Mouse (Mus musculus) liver (tissue): ENCODE measurements around the gene Irgq.
"Not testable (repeated sequence)": the region's sequence is repeated elsewhere in the genome, so short reads cannot be mapped to it uniquely, and the experiment has no call there.

Experiments
- DNase-seq: peaks from one replicate; pipeline ENCODE4 v3.0.0-alpha.2; 2020; ENCODE audit warnings: mixed read lengths

Irgq gene

GRCm38 (mm10) chr7:24530062-24530931 lies at the start of gene Irgq:
TSS of gene Irgq (plus strand) at chr7:24530689.
- DNase-seq: peak; percentile 97

GRCm38 (mm10) chr7:24480986-24481473 lies 49.5 kb upstream of the Irgq start:
- no peak for DNase-seq

- DNase-seq: peak; percentile 84
These were observed 48.8 kb upstream of the Irgq start, which contains the start of gene Cadm4 for GRCm38 (mm10) chr7:24481474-24482207. TSS of gene Cadm4 (plus strand) at chr7:24482023.

- no peak for DNase-seq
These were observed 48.1 kb upstream of the Irgq start for GRCm38 (mm10) chr7:24482208-24483020.

- not testable (repeated sequence) for DNase-seq
These were observed 47.2 kb upstream of the Irgq start for GRCm38 (mm10) chr7:24483291-24483690.

- DNase-seq: no peak
These were observed 45.0 kb upstream of the Irgq start for GRCm38 (mm10) chr7:24485481-24485880.

GRCm38 (mm10) chr7:24486654-24487130 lies 43.8 kb upstream of the Irgq start:
- no peak for DNase-seq

GRCm38 (mm10) chr7:24487403-24487802 lies 43.1 kb upstream of the Irgq start:
- DNase-seq: no peak

- no peak for DNase-seq
These were observed 42.2 kb upstream of the Irgq start for GRCm38 (mm10) chr7:24488303-24488702.

- DNase-seq: peak; percentile 25
These were observed 30.5 kb upstream of the Irgq start for GRCm38 (mm10) chr7:24499856-24500577.

- peak; percentile 58 for DNase-seq
These were observed 29.6 kb upstream of the Irgq start for GRCm38 (mm10) chr7:24500929-24501328.

GRCm38 (mm10) chr7:24501492-24501891 lies 29.0 kb upstream of the Irgq start:
- DNase-seq: peak; percentile 49

- DNase-seq: no peak
These were observed 26.5 kb upstream of the Irgq start for GRCm38 (mm10) chr7:24504004-24504403.

GRCm38 (mm10) chr7:24504868-24505267 lies 25.6 kb upstream of the Irgq start:
- no peak for DNase-seq

- DNase-seq: no peak
These were observed 24.9 kb upstream of the Irgq start for GRCm38 (mm10) chr7:24505447-24506064.

GRCm38 (mm10) chr7:24506065-24506459 lies 24.4 kb upstream of the Irgq start:
- no peak for DNase-seq

- DNase-seq: no peak
These were observed 24.0 kb upstream of the Irgq start for GRCm38 (mm10) chr7:24506476-24506837.

GRCm38 (mm10) chr7:24506838-24507725 lies 23.4 kb upstream of the Irgq start, which contains the start of gene Zfp428:
TSS of gene Zfp428 (plus strand) at chr7:24507006.
- DNase-seq: peak; percentile 87

- peak; percentile 14 for DNase-seq
These were observed 22.8 kb upstream of the Irgq start for GRCm38 (mm10) chr7:24507726-24508114.

- no peak for DNase-seq
These were observed 18.1 kb upstream of the Irgq start, which contains the start of gene AC161166.1 for GRCm38 (mm10) chr7:24512355-24512754. TSS of gene AC161166.1 (minus strand) at chr7:24512455.
